Mouse (Mus musculus): ENCODE data around the gene Olfr742.

GRCm38 (mm10) chr14:50552734-50553133, 49.3 kb downstream of the Olfr742 start:
- TF ChIP-seq CTCF (IDR thresholded peaks at IDR 0.05; ENCODE audit: low read depth), result no peak
- no peak for TF ChIP-seq EP300 (IDR thresholded peaks at IDR 0.05; ENCODE audit: low read depth)

Measured in liver, postnatal 0 days (tissue).